Mouse (Mus musculus) intestine, embryonic 14.5 days (tissue): ENCODE data around the gene Gm960. TPM values are rescaled to one million over a fixed set of nuclear protein-coding genes. Genes with fewer than 3 reads are reported as not detected.

ENCODE experiments used
- ATAC-seq: fragments of 200-750 bp; cut with Nextera tagmentation; replicated peaks from 2 replicates; pipeline ENCODE4 v1.8.0; 2017; ENCODE audit warnings: low read depth, moderate number of reproducible peaks, moderate TSS enrichment, moderate library complexity; ENCODE audit not compliant: low FRiP score, low TSS enrichment
- DNase-seq: peaks from one replicate; pipeline ENCODE4 v3.0.0-alpha.2; 2018; ENCODE audit warnings: low spot score
- H3K27ac ChIP-seq: fragments of 300-500 bp; sonication (generic); 2 replicates; pipeline ENCODE4 v1.5.1; 2014; ENCODE audit warnings: low read depth, mild to moderate bottlenecking, control low read depth
- H3K27me3 ChIP-seq: fragments of 300-500 bp; sonication (generic); replicated peaks from 2 replicates; pipeline ENCODE4 v1.6.1; 2014; ENCODE audit warnings: low read length, control low read depth; ENCODE audit not compliant: control insufficient read depth, insufficient read depth
- H3K36me3 ChIP-seq: fragments of 300-500 bp; sonication (generic); 2 replicates; pipeline ENCODE4 v1.6.1; 2014; ENCODE audit warnings: low read length, control low read depth; ENCODE audit not compliant: control insufficient read depth, insufficient read depth
- H3K4me1 ChIP-seq: fragments of 300-500 bp; sonication (generic); replicated peaks from 2 replicates; pipeline ENCODE4 v1.6.1; 2014; ENCODE audit warnings: low read length, control low read depth, mixed read lengths; ENCODE audit not compliant: control insufficient read depth, insufficient read depth
- H3K4me2 ChIP-seq: fragments of 300-500 bp; sonication (generic); 2 replicates; pipeline ENCODE4 v1.6.1; 2014; ENCODE audit warnings: low read length
- H3K4me3 ChIP-seq: fragments of 300-500 bp; sonication (generic); 2 replicates; pipeline ENCODE4 v1.5.1; 2014; ENCODE audit warnings: low read depth, low read length, control low read depth, mixed read lengths
- H3K9ac ChIP-seq: fragments of 300-500 bp; sonication (generic); 2 replicates; pipeline ENCODE4 v1.6.1; 2014; ENCODE audit warnings: mild to moderate bottlenecking, low read length
- H3K9me3 ChIP-seq: fragments of 300-500 bp; sonication (generic); 2 replicates; pipeline ENCODE4 v1.6.1; 2016; ENCODE audit warnings: low read length, control low read depth; ENCODE audit not compliant: control insufficient read depth
- WGBS: fragments of 180-500 bp; shearing (Covaris S2); extraction: QIAGEN DNeasy Blood & Tissue Kit; methylation state at CpG from one replicate; pipeline ENCODE4 v1.1.7; 2014; 5-methylcytosine and 5-hydroxymethylcytosine counted together
- polyA plus RNA-seq: library from polyadenylated mRNA; unstranded; fragments of >200 nt; fragmentation: Nextera tagmentation; extraction: Ambion mirVana; gene quantifications from 2 replicates; pipeline ENCODE4 v1.2.1, GENCODE M21; 2014

Gm960 gene
- polyA plus RNA-seq, 1 experiment from 2014 or later, result 3.8 TPM

DNA sequence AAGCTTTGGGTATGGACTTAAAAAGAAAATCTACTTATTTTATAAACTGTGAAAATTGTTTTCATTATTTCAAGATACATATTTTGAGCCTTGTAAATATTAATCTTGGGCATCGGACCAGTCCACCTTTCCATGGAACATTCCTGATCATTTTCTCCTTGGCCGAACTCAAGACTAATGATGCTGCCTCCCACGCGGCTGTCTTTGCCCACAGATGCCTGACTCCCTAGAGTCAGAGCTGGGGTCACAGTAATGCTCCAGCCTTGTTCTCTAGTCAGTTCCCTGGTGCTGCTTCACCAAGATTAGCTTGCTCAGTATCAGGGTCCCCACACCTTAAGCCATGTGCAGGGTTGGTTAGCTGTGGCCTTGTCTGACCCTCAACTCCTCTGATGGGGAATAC is 92.8 kb downstream of the Gm960 start:
- Histone ChIP-seq H3K27me3 (no peaks in the 10 kb centered on the region), H3K27ac (no peak overlapping the region), H3K36me3 (no peaks in the 10 kb centered on the region), H3K4me3 (no peak overlapping the region), H3K4me2 (no peak overlapping the region), H3K9me3 (no peaks in the 10 kb centered on the region), H3K4me1 (peaks cover 20% of the 10 kb centered on the region), H3K9ac (no peak overlapping the region)
- no peak for ATAC-seq
- 42% methylated on average over 4 of the region's 4 CpGs for WGBS
- no peak for DNase-seq

DNA sequence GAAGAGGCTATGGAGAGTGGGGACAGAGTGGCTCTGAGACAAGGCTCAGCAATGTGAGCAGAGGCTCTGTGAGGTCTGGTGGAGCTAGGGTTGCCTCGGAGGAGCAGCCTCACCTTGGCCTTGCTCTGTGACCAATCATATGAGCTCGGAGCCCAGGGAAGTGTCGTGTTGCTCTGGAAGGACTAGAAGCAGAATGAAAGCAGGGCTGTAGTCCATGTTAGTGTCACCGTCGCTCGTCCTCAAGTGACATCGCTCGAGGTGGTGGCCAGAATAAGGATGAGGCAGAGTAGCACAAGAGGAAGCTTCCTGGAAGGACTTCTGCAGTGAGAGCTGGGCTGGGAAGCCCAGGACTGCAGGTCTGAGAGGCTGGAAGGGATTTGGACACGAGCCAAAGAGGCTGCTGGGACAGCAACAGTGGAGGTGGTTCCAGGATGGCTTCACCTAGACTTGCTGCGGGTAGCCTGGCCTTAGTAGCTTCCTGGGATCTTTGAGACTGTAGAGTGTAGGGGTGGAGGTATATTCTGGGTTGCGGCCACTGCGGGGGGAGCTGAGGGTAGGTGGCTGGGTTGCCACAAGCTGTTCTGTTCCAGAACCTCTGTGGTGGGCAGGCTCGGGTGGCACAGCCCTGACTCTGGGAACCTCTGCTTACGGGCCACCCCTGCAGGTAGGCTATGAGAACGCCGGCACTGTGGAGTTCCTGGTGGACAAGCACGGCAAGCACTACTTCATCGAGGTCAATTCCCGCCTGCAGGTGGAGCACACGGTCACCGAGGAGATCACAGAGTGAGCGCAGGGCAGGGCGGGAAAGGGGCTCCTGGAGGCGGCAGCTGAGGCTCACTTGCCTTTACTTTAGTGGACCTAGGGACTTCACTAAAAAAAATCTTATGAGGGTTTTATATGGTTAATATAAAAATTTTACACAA is 94.4 kb downstream of the Gm960 start:
- H3K9me3 ChIP-seq, result no peaks in the 10 kb centered on the region
- DNase-seq (peak; percentile 71), ATAC-seq (peak; percentile 80)
- H3K27me3 ChIP-seq, result no peaks in the 10 kb centered on the region
- no peak overlapping the region for H3K27ac ChIP-seq
- 33% methylated on average over 24 of the region's 24 CpGs for WGBS
- H3K4me3 ChIP-seq, result no peak overlapping the region
- H3K4me2 ChIP-seq, result no peak overlapping the region
- H3K36me3 ChIP-seq, result no peaks in the 10 kb centered on the region
- no peak overlapping the region for H3K9ac ChIP-seq
- H3K4me1 ChIP-seq, result peaks cover 20% of the 10 kb centered on the region

DNA sequence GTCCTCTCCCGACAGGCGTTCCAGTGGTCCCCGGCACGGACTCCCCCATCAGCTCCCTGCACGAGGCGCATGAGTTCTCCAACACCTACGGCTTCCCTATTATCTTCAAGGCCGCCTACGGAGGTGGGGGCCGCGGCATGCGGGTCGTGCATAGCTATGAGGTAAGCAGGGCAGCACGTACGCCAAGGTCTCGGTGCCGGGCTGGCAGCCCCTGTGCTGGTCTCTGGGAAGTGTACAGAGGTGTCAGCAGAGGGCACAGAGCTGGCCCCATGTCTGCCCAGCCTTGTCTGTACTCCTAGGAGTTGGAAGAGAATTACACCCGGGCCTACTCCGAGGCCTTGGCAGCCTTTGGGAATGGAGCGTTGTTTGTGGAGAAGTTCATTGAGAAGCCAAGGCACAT is 96.0 kb downstream of the Gm960 start:
- no peak overlapping the region for H3K4me3 ChIP-seq
- peaks cover 20% of the 10 kb centered on the region for H3K4me1 ChIP-seq
- H3K27ac ChIP-seq, result no peak overlapping the region
- no peak overlapping the region for H3K9ac ChIP-seq
- H3K9me3 ChIP-seq, result no peaks in the 10 kb centered on the region
- no peaks in the 10 kb centered on the region for H3K27me3 ChIP-seq
- no peak overlapping the region for H3K4me2 ChIP-seq
- no peaks in the 10 kb centered on the region for H3K36me3 ChIP-seq
- WGBS, result 92% methylated on average over 20 of the region's 20 CpGs
- ATAC-seq (no peak), DNase-seq (no peak)

DNA sequence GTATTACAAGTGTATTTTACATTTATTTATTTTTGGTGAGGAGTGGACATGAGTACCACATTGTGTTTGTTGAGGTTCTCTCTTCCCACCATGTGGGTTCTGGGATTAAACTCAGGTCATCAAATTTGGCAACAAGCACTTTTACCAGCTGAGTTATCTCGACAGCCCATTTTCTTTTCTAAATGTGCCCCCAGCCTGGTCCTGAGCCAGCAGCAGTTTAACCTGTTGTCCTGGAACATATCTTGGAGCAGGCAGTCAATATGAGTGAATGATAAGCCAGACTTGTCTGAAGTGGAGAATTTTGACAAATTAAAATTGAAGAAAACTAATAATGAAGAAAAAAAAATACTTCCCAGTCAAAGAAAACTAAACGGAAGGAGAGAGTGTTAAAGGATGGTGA is 102.4 kb downstream of the Gm960 start:
- no peaks in the 10 kb centered on the region for H3K9me3 ChIP-seq
- no peaks in the 10 kb centered on the region for H3K27me3 ChIP-seq
- H3K4me3 ChIP-seq, result no peak overlapping the region
- WGBS, result 63% methylated on average over 2 of the region's 2 CpGs
- no peak overlapping the region for H3K4me2 ChIP-seq
- DNase-seq (no peak), ATAC-seq (no peak)
- H3K9ac ChIP-seq, result no peak overlapping the region
- no peaks in the 10 kb centered on the region for H3K4me1 ChIP-seq
- H3K36me3 ChIP-seq, result no peaks in the 10 kb centered on the region
- no peak overlapping the region for H3K27ac ChIP-seq

DNA sequence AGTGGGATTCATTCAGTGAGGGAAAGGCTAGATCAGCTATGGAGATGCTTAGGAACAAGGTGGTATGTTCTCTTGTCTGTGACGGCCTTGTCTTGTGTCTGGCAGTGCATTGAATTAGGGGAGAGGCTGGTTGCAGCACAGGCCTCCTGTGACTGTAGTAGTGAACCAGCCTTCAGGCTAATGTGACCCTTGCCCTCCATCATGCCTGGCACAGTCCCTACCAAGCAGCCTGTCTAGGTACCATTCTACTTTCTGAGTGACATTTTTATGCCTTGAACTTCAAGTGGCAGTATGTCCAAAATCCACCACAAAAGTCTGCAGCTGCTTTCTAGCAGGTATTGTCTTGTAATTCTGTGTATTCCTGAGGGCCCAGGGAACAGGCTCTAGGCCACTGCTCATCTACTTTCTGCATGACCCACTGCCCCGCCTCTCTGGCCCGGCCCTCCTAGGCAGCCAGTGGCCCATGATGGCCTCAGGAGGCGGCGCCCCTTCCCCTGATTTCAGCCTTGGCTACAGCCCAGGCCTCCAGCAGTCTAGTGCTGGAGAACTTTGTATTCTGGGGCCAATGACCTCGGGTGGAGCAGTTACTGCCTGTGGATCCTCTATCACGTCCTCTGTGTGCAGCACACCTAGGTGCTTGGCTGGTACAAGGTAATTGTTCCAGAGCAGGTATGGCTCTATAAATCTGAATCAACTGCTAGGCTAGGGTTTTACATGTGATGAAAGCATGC is 104.5 kb downstream of the Gm960 start:
- Histone ChIP-seq H3K9me3 (no peaks in the 10 kb centered on the region), H3K4me2 (no peak overlapping the region), H3K27ac (no peak overlapping the region), H3K4me1 (no peaks in the 10 kb centered on the region), H3K9ac (no peak overlapping the region), H3K4me3 (no peak overlapping the region), H3K27me3 (no peaks in the 10 kb centered on the region), H3K36me3 (no peaks in the 10 kb centered on the region)
- DNase-seq (no peak), ATAC-seq (no peak; the same call in 1 of the 2 replicates)
- 47% methylated on average over 7 of the region's 7 CpGs for WGBS

DNA sequence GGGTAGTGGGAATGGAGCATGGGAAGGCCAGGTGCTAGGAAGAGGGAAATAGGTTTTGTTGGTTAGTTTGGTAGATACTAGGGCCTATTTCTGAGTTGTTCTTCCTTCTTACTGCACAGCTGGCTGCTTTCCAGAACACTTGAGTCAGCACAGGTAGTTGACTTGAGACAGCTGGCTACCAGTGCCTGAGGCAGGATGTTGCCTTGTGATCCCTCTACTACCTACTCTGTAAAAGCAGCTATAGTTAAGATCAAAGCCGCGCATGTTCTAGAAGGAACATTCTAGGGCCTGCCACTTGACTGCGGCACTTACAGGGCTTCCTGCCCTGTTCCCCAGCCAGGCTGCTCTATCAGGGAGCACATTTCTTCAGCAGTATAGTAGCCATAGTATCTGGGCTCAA is 108.4 kb downstream of the Gm960 start:
- Histone ChIP-seq H3K4me2 (no peak overlapping the region), H3K27me3 (no peaks in the 10 kb centered on the region), H3K4me3 (no peak overlapping the region), H3K9me3 (no peaks in the 10 kb centered on the region), H3K27ac (no peak overlapping the region), H3K4me1 (no peaks in the 10 kb centered on the region), H3K9ac (no peak overlapping the region), H3K36me3 (no peaks in the 10 kb centered on the region)
- 65% methylated on average over 3 of the region's 3 CpGs for WGBS
- ATAC-seq (no peak), DNase-seq (no peak)

DNA sequence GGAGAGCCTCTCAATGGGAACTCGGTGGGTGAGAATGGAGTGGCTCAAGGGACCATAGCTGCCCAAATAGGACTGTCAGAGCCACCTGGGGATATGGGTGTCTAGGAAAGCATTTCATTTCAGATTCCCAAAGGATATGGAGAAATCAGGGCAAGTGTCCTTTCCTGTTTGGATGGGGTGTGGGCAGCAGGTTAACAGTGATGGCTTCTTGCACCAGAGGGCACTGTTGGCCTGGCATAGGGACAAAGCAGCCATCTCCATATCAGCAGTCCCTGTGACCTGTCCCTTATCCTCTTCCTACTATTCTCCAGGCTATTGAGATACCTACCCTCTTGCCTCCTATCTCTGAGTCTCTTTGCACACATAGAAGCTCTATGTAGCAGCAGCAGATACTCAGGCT is 109.4 kb downstream of the Gm960 start:
- no peak for ATAC-seq
- WGBS, result 85% methylated on average over 1 of the region's 1 CpGs
- no peak overlapping the region for H3K4me3 ChIP-seq

DNA sequence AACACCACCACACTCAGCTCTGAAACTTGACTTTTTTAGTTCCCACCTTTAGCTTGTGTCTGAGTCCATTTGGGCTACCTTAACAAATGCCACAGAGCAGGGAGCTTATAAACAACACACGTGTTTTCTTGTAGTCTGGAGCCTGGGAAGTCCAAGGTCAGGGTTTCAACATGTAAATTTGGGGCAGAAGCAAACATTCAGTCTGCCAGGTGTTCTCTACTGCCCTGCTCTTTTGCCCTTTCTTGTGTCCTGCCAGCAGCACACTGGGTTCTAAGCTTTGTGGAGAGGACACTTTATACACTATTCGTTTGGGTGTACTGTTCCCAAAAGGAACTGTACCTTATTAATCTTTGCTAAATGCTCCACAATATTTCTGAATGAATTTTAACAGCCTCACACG is 110.0 kb downstream of the Gm960 start:
- Histone ChIP-seq H3K27me3 (no peaks in the 10 kb centered on the region), H3K27ac (no peak overlapping the region), H3K9ac (no peak overlapping the region), H3K4me2 (no peak overlapping the region), H3K4me1 (no peaks in the 10 kb centered on the region), H3K36me3 (no peaks in the 10 kb centered on the region), H3K4me3 (no peak overlapping the region), H3K9me3 (no peaks in the 10 kb centered on the region)
- WGBS, result 67% methylated on average over 3 of the region's 3 CpGs
- ATAC-seq (no peak), DNase-seq (no peak)

More for the DNA sequence above, 109.4 kb downstream of the Gm960 start:
- Histone ChIP-seq H3K36me3 (no peaks in the 10 kb centered on the region), H3K27ac (no peak overlapping the region), H3K9me3 (no peaks in the 10 kb centered on the region), H3K4me1 (no peaks in the 10 kb centered on the region), H3K4me2 (no peak overlapping the region), H3K9ac (no peak overlapping the region), H3K27me3 (no peaks in the 10 kb centered on the region)
- DNase-seq, result no peak
